Mouse (Mus musculus) intestine, embryonic 15.5 days (tissue): ENCODE results near the gene Olfr373. TPM values are rescaled to one million over a fixed set of nuclear protein-coding genes. Genes with fewer than 3 reads are reported as not detected.
"Not testable (repeated sequence)": the region's sequence is repeated elsewhere in the genome, so short reads cannot be mapped to it uniquely, and the experiment has no call there.

ENCODE experiments used
- ATAC-seq: fragments of 200-750 bp; cut with Nextera tagmentation; 2 replicates; pipeline ENCODE4 v1.8.0; 2017; ENCODE audit warnings: moderate TSS enrichment, moderate library complexity
- H3K27ac ChIP-seq: fragments of 300-500 bp; sonication (generic); 2 replicates; pipeline ENCODE4 v1.5.1; 2015; ENCODE audit warnings: mild to moderate bottlenecking, inconsistent platforms
- H3K27me3 ChIP-seq: fragments of 300-500 bp; sonication (generic); replicated peaks from 2 replicates; pipeline ENCODE4 v1.6.1; 2015; ENCODE audit warnings: inconsistent platforms
- H3K36me3 ChIP-seq: fragments of 300-500 bp; sonication (generic); 2 replicates; pipeline ENCODE4 v1.6.1; 2015; ENCODE audit warnings: inconsistent platforms
- H3K4me1 ChIP-seq: fragments of 300-500 bp; sonication (generic); replicated peaks from 2 replicates; pipeline ENCODE4 v1.6.1; 2015; ENCODE audit warnings: inconsistent platforms
- H3K4me2 ChIP-seq: fragments of 300-500 bp; sonication (generic); replicated peaks from 2 replicates; pipeline ENCODE4 v1.6.1; 2015; ENCODE audit warnings: mild to moderate bottlenecking, inconsistent platforms
- H3K4me3 ChIP-seq: fragments of 300-500 bp; sonication (generic); replicated peaks from 2 replicates; pipeline ENCODE4 v1.5.1; 2015; ENCODE audit warnings: inconsistent platforms
- H3K9ac ChIP-seq: fragments of 300-500 bp; sonication (generic); 2 replicates; pipeline ENCODE4 v1.6.1; 2015; ENCODE audit warnings: inconsistent platforms
- H3K9me3 ChIP-seq: fragments of 300-500 bp; sonication (generic); 2 replicates; pipeline ENCODE4 v1.6.1; 2016; ENCODE audit warnings: inconsistent platforms
- WGBS: fragments of 180-500 bp; shearing (Covaris S2); methylation state at CpG from one replicate; pipeline ENCODE4 v1.1.7; 2015; 5-methylcytosine and 5-hydroxymethylcytosine counted together
- polyA plus RNA-seq: library from polyadenylated mRNA; unstranded; fragments of >200 nt; fragmentation: Nextera tagmentation; extraction: Ambion mirVana; gene quantifications from 2 replicates; pipeline ENCODE4 v1.2.1, GENCODE M21; 2015

The Olfr373 gene
- 0.05 and 0.09 TPM in 2 replicates for polyA plus RNA-seq

DNA sequence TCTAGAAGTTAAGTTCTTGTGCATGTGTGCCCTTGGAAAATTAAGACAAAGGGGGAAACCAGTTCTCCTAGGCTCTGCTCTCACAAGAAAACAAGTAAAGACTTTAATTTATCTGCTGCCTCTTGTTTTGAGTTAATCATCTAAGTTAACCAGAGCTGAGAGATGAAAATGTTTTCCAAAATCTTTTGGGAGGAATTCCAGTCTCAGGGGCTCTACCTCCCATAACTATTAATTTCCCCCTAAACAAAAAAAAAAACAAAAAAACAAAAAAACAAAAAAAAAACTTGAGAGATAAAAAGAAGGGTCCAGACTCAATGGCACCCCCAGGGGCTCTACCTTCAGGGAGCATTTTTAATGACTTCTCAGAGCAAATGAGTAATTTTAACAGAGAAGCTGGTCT lies at the start of gene Olfr373:
Olfr373 (plus strand) TSS at position 301 of the 400 bp plus-strand sequence.
- H3K4me1 ChIP-seq, H3K9me3 ChIP-seq, H3K9ac ChIP-seq, H3K27me3 ChIP-seq, H3K4me2 ChIP-seq, H3K27ac ChIP-seq, H3K36me3 ChIP-seq, ATAC-seq, H3K4me3 ChIP-seq: not testable (repeated sequence)

- H3K36me3 ChIP-seq, H3K27me3 ChIP-seq, H3K9me3 ChIP-seq, H3K4me3 ChIP-seq, H3K9ac ChIP-seq, H3K4me2 ChIP-seq, ATAC-seq, H3K27ac ChIP-seq, H3K4me1 ChIP-seq: not testable (repeated sequence)
- 82% methylated on average over 4 of the region's 4 CpGs for WGBS
Measured at GRCm38 (mm10) chr8:72040918-72041317, 42.1 kb upstream of the Olfr373 start, which contains the start of gene Olfr372. Olfr372 (plus strand) TSS chr8:72041218.

DNA sequence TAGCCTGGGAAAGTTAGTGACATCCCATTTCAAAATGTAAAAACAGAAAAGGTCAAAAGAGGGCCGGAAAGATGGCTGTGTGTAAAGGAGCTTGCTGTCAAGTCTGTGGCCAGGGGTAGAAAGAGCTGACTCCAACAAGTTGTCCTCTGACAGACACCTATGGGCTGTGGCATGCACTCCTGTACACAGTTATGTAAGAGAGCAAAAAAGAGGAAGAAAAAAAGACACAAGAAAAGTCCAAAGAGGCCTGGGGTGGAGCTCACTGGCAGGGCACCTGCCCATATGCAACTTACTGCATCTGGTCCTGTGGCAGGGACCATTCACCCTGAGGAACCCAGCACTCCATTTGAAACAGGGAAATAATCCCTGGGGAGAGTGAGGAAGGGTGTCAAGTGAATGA lies 40.5 kb upstream of the Olfr373 start:
- no peaks in the 10 kb centered on the region for H3K27me3 ChIP-seq
- 81% methylated on average over 1 of the region's 1 CpGs for WGBS
- no peak overlapping the region for H3K4me2 ChIP-seq
- H3K9ac ChIP-seq, result no peak overlapping the region
- no peaks in the 10 kb centered on the region for H3K9me3 ChIP-seq
- H3K4me1 ChIP-seq, result no peaks in the 10 kb centered on the region
- ATAC-seq, result no peak
- no peak overlapping the region for H3K4me3 ChIP-seq
- no peaks in the 10 kb centered on the region for H3K36me3 ChIP-seq
- H3K27ac ChIP-seq, result no peak overlapping the region

DNA sequence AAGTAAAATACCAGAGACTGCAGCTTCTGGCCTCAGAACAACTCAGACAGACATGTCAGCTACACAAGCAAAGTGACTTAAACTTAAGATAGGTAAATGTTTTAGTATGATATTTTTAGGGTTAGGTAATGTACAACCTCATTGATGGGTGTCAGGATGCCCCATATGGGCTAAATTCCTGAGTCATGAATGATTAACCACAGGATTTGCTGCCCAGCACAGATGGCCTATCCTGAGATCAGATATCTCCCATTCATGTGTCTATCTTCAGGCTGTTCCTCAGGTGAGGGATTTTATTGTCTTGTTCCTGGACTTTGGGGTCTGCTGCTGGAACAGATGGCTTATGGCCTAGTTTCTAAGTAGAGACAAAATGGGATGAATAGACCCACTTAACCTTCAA lies 28.3 kb upstream of the Olfr373 start:
- not testable (repeated sequence) for H3K4me3 ChIP-seq, H3K27me3 ChIP-seq, H3K9me3 ChIP-seq, H3K4me2 ChIP-seq, H3K27ac ChIP-seq, H3K4me1 ChIP-seq, H3K36me3 ChIP-seq, H3K9ac ChIP-seq
- ATAC-seq, result peak; percentile 68

- not testable (repeated sequence) for H3K4me1 ChIP-seq, H3K4me2 ChIP-seq, H3K27ac ChIP-seq, H3K27me3 ChIP-seq, H3K36me3 ChIP-seq, ATAC-seq, H3K9me3 ChIP-seq, H3K4me3 ChIP-seq, H3K9ac ChIP-seq
- 84% methylated on average over 3 of the region's 4 CpGs for WGBS
Measured at GRCm38 (mm10) chr8:72057643-72058042, 25.3 kb upstream of the Olfr373 start.

DNA sequence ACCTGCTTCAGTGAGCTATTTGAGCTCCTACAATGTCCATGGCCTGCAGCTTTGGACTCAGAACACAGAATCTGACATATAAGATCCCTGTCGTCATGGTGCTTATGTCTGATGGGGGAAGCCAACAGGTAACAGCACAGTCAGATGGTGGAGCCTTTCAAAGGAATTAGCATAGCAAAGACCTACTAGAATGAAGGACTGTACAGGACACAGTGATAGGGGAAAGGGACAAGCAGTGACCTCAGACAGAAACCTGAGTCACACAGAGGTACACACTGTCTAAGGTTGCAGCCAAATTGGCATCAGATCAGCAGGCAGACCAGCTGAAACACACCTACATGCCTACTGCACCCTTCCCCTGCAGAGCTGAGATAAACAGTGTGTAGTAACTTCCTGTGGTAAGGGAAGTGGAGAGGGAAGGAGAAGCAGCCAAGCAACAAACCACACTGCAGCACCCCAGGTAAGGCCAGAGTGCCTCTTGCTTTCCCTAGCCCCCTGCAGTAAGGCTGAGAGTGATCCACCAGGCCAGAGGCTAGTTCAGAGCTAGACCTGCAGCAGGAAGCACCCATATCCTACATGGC lies 16.1 kb upstream of the Olfr373 start:
- whole genome bisulfite sequencing, result 87% methylated on average over 1 of the region's 1 CpGs
- not testable (repeated sequence) for H3K27ac ChIP-seq, H3K4me1 ChIP-seq, H3K9ac ChIP-seq, ATAC-seq, H3K4me2 ChIP-seq, H3K9me3 ChIP-seq, H3K27me3 ChIP-seq, H3K36me3 ChIP-seq, H3K4me3 ChIP-seq

GRCm38 (mm10) chr8:72084744-72085143 lies 1.8 kb downstream of the Olfr373 start:
- H3K4me3 ChIP-seq, result no peak overlapping the region
- no peak overlapping the region for H3K27ac ChIP-seq
- H3K4me2 ChIP-seq, result no peak overlapping the region
- no peak for ATAC-seq
- H3K9me3 ChIP-seq, result no peaks in the 10 kb centered on the region
- no peaks in the 10 kb centered on the region for H3K4me1 ChIP-seq
- 76% methylated on average over 5 of the region's 5 CpGs for WGBS
- H3K36me3 ChIP-seq, result no peaks in the 10 kb centered on the region
- no peak overlapping the region for H3K9ac ChIP-seq
- no peaks in the 10 kb centered on the region for H3K27me3 ChIP-seq

- not testable (repeated sequence) for H3K36me3 ChIP-seq, H3K4me2 ChIP-seq, H3K9me3 ChIP-seq, H3K9ac ChIP-seq, H3K4me3 ChIP-seq, H3K4me1 ChIP-seq, H3K27ac ChIP-seq, ATAC-seq, H3K27me3 ChIP-seq
- 83% methylated on average over 3 of the region's 3 CpGs for WGBS
Measured at GRCm38 (mm10) chr8:72087611-72088010, 4.6 kb downstream of the Olfr373 start.

DNA sequence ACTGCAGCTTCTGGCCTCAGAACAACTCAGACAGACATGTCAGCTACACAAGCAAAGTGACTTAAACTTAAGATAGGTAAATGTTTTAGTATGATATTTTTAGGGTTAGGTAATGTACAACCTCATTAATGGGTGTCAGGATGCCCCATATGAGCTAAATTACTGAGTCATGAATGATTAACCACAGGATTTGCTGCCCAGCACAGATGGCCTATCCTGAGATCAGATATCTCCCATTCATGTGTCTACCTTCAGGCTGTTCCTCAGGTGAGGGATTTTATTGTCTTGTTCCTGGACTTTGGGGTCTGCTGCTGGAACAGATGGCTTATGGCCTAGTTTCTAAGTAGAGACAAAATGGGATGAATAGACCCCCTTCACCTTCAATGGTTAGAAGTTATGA lies 13.7 kb downstream of the Olfr373 start:
- H3K4me2 ChIP-seq, H3K36me3 ChIP-seq, H3K27ac ChIP-seq, H3K4me1 ChIP-seq, H3K4me3 ChIP-seq, H3K9ac ChIP-seq, H3K9me3 ChIP-seq, H3K27me3 ChIP-seq: not testable (repeated sequence)
- ATAC-seq, result peak; percentile 83

GRCm38 (mm10) chr8:72099377-72100103 lies 16.6 kb downstream of the Olfr373 start:
- peak; percentile 52; the same call in 1 of the 2 replicates for ATAC-seq
- H3K4me3 ChIP-seq, H3K4me2 ChIP-seq, H3K27me3 ChIP-seq, H3K4me1 ChIP-seq, H3K27ac ChIP-seq, H3K36me3 ChIP-seq, H3K9ac ChIP-seq, H3K9me3 ChIP-seq: not testable (repeated sequence)
- WGBS, result 64% methylated on average over 6 of the region's 7 CpGs

DNA sequence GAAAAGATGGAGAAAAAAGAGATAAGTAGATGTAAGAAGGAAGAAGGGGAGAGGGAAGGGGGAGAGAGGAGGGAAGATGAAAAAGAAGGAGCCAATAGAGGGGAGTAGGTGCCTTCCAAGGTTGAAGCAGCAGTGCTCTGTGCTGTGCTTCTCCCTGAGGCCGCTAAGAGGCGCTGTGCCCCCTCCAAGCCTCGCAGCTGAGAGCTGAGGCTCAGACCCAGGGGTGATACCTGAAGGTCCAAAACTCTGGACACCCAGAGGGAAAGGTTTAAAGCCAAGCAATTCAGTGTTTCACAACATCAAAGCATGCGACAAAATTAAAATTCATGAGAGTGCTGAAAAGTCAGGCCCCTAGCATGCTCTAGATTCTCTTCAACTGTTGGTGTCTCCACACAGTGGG lies 22.2 kb downstream of the Olfr373 start:
- no peak for ATAC-seq
- Histone ChIP-seq H3K9me3 (no peaks in the 10 kb centered on the region), H3K27ac (no peak overlapping the region), H3K9ac (no peak overlapping the region), H3K4me1 (no peaks in the 10 kb centered on the region), H3K36me3 (no peaks in the 10 kb centered on the region), H3K27me3 (no peaks in the 10 kb centered on the region), H3K4me2 (no peak overlapping the region), H3K4me3 (no peak overlapping the region)
- WGBS, result 26% methylated on average over 4 of the region's 4 CpGs

- no peaks in the 10 kb centered on the region for H3K9me3 ChIP-seq
- H3K36me3 ChIP-seq, result no peaks in the 10 kb centered on the region
- no peak within 1 kb of the TSS for H3K9ac ChIP-seq
- 86% methylated on average over 3 of the region's 3 CpGs for WGBS
- H3K4me2 ChIP-seq, result no peak within 1 kb of the TSS
- H3K27ac ChIP-seq, result no peak within 1 kb of the TSS
- H3K4me3 ChIP-seq, result no peak within 1 kb of the TSS
- H3K4me1 ChIP-seq, result no peaks in the 10 kb centered on the region
- no peak for ATAC-seq
- no peaks in the 10 kb centered on the region for H3K27me3 ChIP-seq
Measured at GRCm38 (mm10) chr8:72106740-72107139, 23.8 kb downstream of the Olfr373 start, which contains the start of gene Olfr374. Olfr374 (plus strand) TSS chr8:72107040.

- no peaks in the 10 kb centered on the region for H3K9me3 ChIP-seq
- no peak for ATAC-seq
- H3K4me3 ChIP-seq, result no peak overlapping the region
- H3K4me1 ChIP-seq, result no peaks in the 10 kb centered on the region
- H3K4me2 ChIP-seq, result no peak overlapping the region
- H3K36me3 ChIP-seq, result no peaks in the 10 kb centered on the region
- WGBS, result 82% methylated on average over 6 of the region's 6 CpGs
- no peak overlapping the region for H3K27ac ChIP-seq
- H3K9ac ChIP-seq, result no peak overlapping the region
- no peaks in the 10 kb centered on the region for H3K27me3 ChIP-seq
Measured at GRCm38 (mm10) chr8:72110876-72111275, 27.9 kb downstream of the Olfr373 start.
